Mouse (Mus musculus) bone marrow macrophage, adult 2 months (primary cell): ENCODE results near the gene Golt1a.

ENCODE experiments used
- CTCF ChIP-seq: IDR thresholded peaks from 2 replicates; pipeline ENCODE4 v1.5.1; 2012; ENCODE audit warnings: low read depth, mild to moderate bottlenecking, low read length, moderate library complexity
- POLR2A ChIP-seq: IDR thresholded peaks from 2 replicates; pipeline ENCODE4 v1.6.1; 2012; ENCODE audit warnings: mild to moderate bottlenecking, low read depth, low read length, borderline replicate concordance

DNA sequence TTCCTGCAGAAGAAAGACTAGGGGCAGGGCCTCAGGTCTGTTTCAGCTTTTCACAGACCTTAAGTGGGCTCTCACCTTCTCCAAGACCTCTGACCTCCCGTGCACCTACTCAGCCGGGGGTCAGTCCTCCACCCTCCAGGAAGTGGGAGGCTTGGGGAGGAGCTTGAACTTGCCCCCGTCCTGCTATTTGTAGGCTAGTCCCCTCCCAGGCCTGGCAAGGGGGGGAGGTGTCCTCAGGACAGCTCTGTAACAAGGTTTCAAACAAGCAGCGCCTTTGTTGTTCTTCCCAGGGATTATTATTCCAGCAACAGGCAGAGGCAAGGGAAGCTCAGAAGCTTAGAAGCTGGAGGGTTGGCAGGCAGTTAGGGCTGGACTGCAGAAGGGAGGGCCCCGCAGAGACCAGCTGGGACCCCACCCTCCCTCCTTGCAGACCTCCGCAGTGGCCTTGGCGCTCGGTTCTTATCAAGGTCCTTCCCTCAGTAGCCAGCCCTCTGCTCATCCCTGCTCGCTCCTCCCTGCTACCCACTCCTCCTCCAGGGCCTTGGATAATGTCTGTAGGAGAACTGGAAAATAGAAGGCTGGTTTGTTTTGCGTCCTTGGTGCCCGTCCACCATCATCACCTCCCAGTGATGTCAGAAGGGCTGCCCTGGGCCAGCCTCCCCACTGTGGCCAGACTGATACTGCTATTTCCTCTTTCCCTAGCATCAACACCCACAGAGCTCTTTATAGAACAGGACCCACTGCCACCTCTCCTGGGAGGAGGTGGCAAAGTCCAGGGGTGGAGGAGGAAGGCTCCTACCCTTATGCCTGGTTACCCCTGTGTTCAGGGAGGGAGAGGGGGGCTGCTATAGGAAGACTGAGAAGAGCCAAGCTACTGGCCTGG, 58.2 kb downstream of the Golt1a start:
- TF ChIP-seq CTCF (no peak), POLR2A (no peak)
